Mouse (Mus musculus): ENCODE measurements around the gene Irak4.

The Irak4 gene

GRCm38 (mm10) chr15:94628830-94629601 lies 85.6 kb downstream of the Irak4 start, which contains the start of gene Tmem117:
Gene Tmem117, plus strand, starts transcription at chr15:94629232.
- no peak for DNase-seq

DNA sequence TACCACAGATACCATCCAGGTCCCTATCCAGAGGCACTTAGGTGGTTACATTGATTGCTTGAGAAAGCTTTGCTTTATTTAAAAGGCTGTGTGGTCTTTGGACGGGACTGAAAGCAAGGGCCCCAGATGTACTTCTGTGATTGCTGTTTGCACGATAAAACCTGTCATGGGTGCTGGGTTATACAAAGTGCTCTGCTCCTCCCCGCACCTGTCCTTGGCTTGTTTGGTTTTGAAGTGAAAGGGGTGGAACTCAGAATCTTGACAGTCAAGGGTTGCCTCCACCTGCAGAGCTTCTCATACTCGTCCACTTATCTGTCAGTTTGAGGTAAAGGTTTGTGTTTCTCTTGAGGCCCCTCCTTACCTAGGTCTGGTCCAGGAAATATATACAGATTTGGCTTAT lies 87.1 kb downstream of the Irak4 start:
- no peak for DNase-seq

Measured in thymus, adult 18-20 months (tissue).